Comparison of ENCODE assay signal across 9 mouse cellular contexts in the genomic region with DNA sequence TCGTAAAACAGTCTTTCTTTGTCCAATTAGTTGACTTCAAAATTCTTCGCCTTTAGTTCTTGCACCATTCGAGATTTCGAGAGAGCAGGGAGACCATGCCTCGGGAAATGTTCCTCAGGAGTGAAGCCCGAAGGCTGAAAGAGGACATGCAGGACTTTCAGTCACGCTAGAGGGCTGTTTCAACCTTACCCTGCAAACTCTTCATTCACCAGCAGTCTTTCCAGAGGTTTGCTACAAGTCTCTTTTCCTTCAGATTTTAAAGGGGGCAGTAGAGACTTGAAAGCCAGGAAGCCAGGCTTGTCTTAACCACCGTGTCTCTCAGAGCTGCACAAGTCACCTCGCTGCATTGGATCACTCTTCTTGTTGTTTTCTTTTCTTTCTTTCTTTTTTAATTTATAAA. TPM values are rescaled to one million over a fixed set of nuclear protein-coding genes. Genes with fewer than 3 reads are reported as not detected.
DNase-seq lines count a peak whose midpoint lies in the region; ATAC-seq and TF ChIP-seq lines count a peak whose summit lies in the region.
"Had no signal": no experiment of that assay in that cellular context is flagged by ENCODE, and none has a peak within 500 bp of the region (broad histone marks: within the 10 kb centered on the region; RNA-seq: fewer than 3 reads in every experiment).

No protein-coding gene starts in this region.

- H3K4me3 ChIP-seq in left cerebral cortex, adult 2 months: peak overlapping the region; percentile 42
- peak overlapping the region; percentile 52 for H3K4me3 ChIP-seq in embryonic facial prominence, embryonic 13.5 days
- H3K4me3 ChIP-seq in limb, embryonic 10.5 days: peak overlapping the region; percentile 54

- intact Hi-C loops in left cerebral cortex, adult 2 months (cut with DNase I): loop anchor here (10.0 kb wide), 1 partner anchor 176 kb away; no protein-coding TSS in a partner anchor

- no peaks in the 10 kb centered on the region for H3K36me3 ChIP-seq in embryonic facial prominence, embryonic 13.5 days
- no peaks in the 10 kb centered on the region for H3K36me3 ChIP-seq in limb, embryonic 10.5 days

- DNase-seq in left cerebral cortex, adult 2 months (ENCODE audit: extremely low spot score in 1 of 2, low spot score in 2 of 2): no peak
- no peak for DNase-seq in left cerebral cortex, adult 8-10 months (ENCODE audit: low spot score in 2 of 2)
- DNase-seq in limb, embryonic 10.5 days (ENCODE audit: low spot score): no peak
- DNase-seq in retina, embryonic 14.5 days (ENCODE audit: low spot score): peak; percentile 61
- no peak for DNase-seq in cerebellum, adult 11 months

- 2% methylated on average over 9 of the region's 9 CpGs for WGBS in embryonic facial prominence, embryonic 13.5 days
- 3% methylated on average over 9 of the region's 9 CpGs for WGBS in limb, embryonic 10.5 days

- no peak for ATAC-seq in embryonic facial prominence, embryonic 13.5 days (ENCODE audit: insufficient number of reproducible peaks, insufficient read depth, low FRiP score, low TSS enrichment, low read depth)
- no peak for ATAC-seq in megakaryocyte progenitor cell, adult 5-6 weeks (replicated peaks; ENCODE audit: poor library complexity)
- ATAC-seq in activated CD4-positive, CD25-positive, alpha-beta regulatory T cell, adult 4 months: no peak

- H3K9ac ChIP-seq in embryonic facial prominence, embryonic 13.5 days: peak overlapping the region; percentile 66

- peak overlapping the region; percentile 92 for H3K4me2 ChIP-seq in embryonic facial prominence, embryonic 13.5 days

- peaks cover 27% of the 10 kb centered on the region for H3K27me3 ChIP-seq in embryonic facial prominence, embryonic 13.5 days
- H3K27me3 ChIP-seq in limb, embryonic 10.5 days (ENCODE audit: low read depth, poor library complexity, severe bottlenecking): peaks cover 32% of the 10 kb centered on the region

- no peak overlapping the region for H3K27ac ChIP-seq in left cerebral cortex, adult 2 months
- no peak overlapping the region for H3K27ac ChIP-seq in embryonic facial prominence, embryonic 13.5 days
- no peak overlapping the region for H3K27ac ChIP-seq in limb, embryonic 10.5 days

- H3K9me3 ChIP-seq in embryonic facial prominence, embryonic 13.5 days: no peaks in the 10 kb centered on the region
- no peaks in the 10 kb centered on the region for H3K9me3 ChIP-seq in limb, embryonic 10.5 days (replicated peaks)

- H3K4me1 ChIP-seq in embryonic facial prominence, embryonic 13.5 days: peaks cover 4% of the 10 kb centered on the region
- peaks cover 11% of the 10 kb centered on the region for H3K4me1 ChIP-seq in limb, embryonic 10.5 days

- peak; percentile 42 for TF ChIP-seq CTCF in left cerebral cortex, adult 2 months (IDR thresholded peaks at IDR 0.05)

RNA-seq across cellular contexts. Expression of a gene that starts 0.9 kb away (rescaled TPM):
- total RNA-seq in left cerebral cortex, adult 2 months (2021): 1 to 10 TPM; 5.2 to 6.1 TPM
- 1 to 10 TPM; 3.4 to 7.9 (median 6.3) TPM for total RNA-seq in left cerebral cortex, adult 8-10 months (2022)
- 0.39 and 0.77 TPM in 2 replicates for polyA plus RNA-seq in embryonic facial prominence, embryonic 13.5 days (2015; fragmentation: Nextera tagmentation; extraction: Ambion mirVana)
- 0.09 TPM in 1 of 2 replicates, not detected in the other for polyA plus RNA-seq in limb, embryonic 10.5 days (2016; fragmentation: Nextera tagmentation; extraction: Ambion mirVana)
- not detected in 2 replicates for total RNA-seq in megakaryocyte progenitor cell, adult 5-6 weeks (2015)
- not detected in 2 replicates for total RNA-seq in megakaryocyte progenitor cell, adult 5-6 weeks (2017)
- polyA plus RNA-seq in activated CD4-positive, CD25-positive, alpha-beta regulatory T cell, adult 4 months (2017; shearing (Covaris generic)): not detected
- total RNA-seq: gastrocnemius, adult 18-20 months had no signal

Comparison
In these comparisons a context has a peak if more than half of its experiments do, and no peak if none do; other contexts are left out.
1. RNA of a gene that starts 0.9 kb away (total RNA-seq): 3.4 to 7.9 TPM in left cerebral cortex, adult 8-10 months and 5.2 to 6.1 TPM in left cerebral cortex, adult 2 months; not detected in megakaryocyte progenitor cell, adult 5-6 weeks; every median in the first group is over 4 times any median in the second.
2. Peak in every context shown above with its lines, with median percentiles within 50 percentile points of each other: H3K4me3 ChIP-seq.